Mouse (Mus musculus) left cerebral cortex, postnatal 4 days (tissue): Measurements from ENCODE around the gene Ccdc14. TPM values are rescaled to one million over a fixed set of nuclear protein-coding genes. Genes with fewer than 3 reads are reported as not detected.
"Not testable (repeated sequence)": the region's sequence is repeated elsewhere in the genome, so short reads cannot be mapped to it uniquely, and the experiment has no call there.

Experiments used
- DNase-seq: peaks from one replicate; pipeline ENCODE4 v3.0.0-alpha.2; 2022
- intact Hi-C: fragments of 180-260 bp; cut with DNase I; formaldehyde crosslinking; loops from one replicate; pipeline ENCODE4 v1.15.1; 2025
- total RNA-seq, 2 experiments: library from RNA; stranded (reverse); gene quantifications; 2 replicates each; pipeline ENCODE4 v1.2.3; 2021

Ccdc14 gene
- total RNA-seq, 2 experiments from 2014 or later = 4.8 to 5.1 TPM

DNA sequence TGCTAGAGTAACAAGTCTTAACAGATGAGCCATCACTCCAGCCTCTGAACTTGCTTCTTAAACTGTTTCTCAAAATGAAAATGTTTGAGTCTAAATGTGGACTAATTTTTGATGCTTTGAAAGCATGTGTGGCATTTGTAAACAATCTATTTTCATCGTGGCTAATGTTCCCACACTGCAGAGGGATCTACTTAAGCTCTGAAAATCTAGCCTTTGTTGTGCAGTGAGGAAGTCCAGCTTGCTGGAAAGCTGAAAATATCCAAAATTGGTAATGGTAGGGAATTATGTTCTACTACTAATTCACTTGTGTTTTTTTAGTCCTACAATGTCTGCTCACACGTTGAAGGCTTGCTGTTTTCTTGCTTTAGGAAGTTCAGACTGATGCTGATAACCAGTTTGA is 15.6 kb downstream of the Ccdc14 start:
- no peak for DNase-seq
- intact Hi-C loops = no loop called here

DNA sequence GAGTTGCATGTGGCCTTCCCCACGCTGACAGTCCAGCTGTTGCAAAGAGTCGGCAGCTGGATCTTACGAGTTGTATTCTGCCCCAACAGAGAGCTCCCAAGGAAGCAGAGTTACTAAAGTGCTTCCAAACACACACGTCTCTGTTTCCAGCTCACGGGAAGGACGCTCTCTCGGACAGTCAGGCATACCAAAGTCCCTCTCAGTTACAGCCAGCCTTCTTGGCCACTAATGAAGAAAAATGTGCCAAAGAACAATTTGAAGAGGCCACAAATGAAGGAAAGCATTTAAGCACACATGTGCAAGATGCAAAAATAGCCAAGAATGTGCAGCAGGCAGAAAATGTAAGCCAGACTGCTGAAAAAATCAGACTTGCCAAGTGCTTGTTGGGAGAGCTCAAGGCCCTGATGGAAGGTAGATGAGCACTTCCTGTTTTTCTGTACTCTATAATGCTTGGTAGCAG is 16.1 kb downstream of the Ccdc14 start:
- DNase-seq = no peak
- intact Hi-C loops = no loop called here

DNA sequence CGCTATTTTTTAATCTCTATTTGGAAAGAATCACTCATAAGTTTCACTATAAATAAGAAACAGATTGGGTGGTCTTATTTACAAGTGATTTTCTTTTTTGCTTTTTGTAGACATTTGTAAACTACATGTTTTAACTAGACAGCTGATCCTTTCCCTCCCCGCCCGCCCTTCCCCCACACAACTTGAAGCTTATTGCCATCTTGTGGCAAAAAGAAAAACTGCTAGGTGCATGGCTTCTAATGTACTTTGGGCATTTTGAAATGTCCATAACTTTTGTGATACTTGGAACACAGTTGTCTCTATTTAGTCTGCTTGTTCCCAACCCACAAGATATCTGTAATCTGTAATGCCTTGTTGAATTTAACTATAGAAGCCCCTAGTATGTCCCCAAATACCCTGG is 21.1 kb downstream of the Ccdc14 start:
- intact Hi-C loops = no loop called here
- DNase-seq = no peak

DNA sequence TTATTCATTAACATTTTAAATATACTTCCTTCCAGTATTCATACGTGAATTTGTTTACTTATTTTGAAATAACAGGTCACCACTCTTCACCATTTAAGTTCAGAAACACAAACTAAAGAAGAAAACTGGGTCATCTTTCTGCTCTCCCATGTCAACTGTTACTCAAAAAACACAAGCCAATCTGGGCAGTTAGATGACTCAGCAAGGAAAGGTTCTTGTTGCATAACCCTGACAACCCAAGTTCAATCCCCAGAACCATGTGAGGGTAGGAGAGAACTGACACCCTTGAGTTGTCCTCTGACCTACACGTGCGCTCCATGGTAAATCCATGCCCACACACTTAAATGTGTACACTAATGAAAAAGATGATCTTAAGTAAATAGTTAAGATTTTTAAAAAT is 34.7 kb downstream of the Ccdc14 start:
- no peak for DNase-seq
- intact Hi-C loops = no loop called here

DNA sequence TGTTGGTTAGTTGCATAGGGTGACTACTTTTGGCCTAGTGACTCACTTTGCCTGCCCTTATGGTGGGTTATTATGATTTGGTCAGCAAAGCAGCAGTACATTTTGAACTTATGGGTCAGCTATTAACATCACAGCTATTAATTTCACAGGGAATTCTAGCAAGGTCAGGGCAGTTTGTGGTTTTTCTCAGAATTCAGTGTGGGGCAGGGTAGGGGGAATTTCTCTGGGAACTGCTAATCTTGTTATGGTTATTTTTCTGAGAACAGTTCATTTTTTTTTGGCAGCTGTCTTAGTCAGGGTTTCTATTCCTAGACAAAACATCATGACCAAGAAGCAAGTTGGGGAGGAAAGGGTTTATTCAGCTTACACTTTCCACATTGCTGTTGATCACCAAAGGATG is 38.2 kb downstream of the Ccdc14 start:
- intact Hi-C loops, DNase-seq: not testable (repeated sequence)

DNA sequence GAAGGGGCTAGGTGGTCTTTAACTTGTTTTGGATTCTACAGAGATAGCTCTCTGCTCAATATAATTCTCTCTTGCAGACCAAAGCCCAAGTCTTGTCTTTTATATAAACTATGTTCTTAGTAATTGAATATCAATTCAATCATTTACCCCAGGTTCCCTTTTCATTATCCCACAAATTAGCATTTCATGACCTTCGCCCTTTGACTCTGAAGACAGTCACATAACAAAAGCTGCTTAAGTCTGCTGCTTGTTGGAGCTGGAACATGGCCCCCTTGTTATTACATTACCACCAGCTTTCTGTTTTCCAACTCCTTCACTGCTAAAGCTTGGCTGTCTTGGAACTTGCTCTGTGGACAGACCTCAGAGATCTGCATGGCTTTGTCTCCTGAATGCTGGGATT is 39.0 kb downstream of the Ccdc14 start:
- DNase-seq = no peak
- intact Hi-C loops = no loop called here

DNA sequence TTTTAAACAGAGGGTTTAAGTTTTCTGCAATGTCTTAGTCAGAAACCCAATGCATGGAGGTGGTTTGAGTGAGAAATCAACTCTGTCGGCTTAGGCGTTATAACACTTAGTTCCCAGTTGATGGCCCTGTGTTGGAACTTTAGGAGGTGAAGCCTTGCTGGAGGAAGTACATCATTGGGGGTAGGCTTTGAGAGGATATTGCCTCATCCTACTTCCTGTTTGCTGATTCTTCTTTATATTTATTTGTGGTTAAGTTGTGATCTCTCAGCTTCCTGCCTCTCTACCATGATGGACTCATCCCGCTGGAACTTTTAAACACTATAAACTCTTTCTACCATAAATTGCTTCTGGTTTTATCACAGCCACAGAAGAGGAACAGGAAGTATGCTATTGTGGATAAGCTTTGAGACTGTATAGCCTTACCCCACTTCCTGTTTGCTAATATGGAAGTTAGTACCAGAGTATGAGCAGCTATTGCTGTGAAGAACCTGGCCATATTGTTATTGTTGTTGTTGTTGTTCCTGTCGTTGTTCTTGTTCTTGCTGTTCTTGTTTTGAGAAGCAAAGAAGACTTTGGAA is 48.3 kb downstream of the Ccdc14 start:
- no peak for DNase-seq
- intact Hi-C loops = no loop called here

DNA sequence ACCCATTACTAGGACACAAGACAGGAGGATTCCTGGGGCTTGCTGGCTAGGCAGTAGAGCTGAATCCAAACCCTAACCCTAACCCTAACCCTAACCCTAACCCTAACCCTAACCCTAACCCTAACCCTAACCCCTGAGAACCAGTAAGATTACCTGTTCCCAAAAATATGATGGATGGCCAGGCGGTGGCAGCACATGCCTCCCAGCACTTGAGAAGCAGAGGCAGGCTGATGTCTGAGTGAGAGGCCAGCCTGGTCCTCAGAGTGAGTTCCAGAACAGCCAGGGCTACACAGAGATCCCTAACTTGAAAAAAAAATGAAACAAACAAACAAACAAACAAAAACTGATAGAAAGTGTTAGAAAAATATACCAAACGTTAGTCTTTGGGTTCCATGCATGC is 52.5 kb downstream of the Ccdc14 start:
- intact Hi-C loops = no loop called here

DNA sequence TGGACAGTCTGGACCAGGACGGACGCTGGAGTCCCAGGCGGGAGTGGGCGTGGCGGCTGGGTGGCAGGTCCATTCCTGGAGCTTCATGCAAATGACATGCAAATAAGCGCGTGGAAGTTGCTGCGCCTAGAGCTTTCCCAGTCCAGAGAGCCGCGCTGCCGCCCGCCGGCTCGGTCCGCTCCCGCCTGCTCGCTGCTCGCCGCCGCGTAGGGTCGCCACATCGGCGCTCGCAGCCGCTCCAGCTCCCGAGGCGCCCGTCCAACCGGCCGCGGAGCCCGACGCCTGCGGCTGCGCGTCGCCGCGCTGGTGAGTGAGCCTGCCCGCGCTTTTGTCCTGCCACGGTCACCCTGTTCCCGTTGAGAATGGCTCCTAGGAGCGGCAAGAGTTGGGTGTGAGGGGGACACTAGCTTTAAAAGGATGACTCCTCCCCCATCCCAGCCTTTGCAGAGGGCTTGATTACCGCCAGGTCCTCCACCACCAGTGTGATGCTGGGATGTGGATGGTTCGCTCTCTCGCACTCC is 54.7 kb downstream of the Ccdc14 start, which contains the start of gene Mylk:
Gene Mylk, plus strand, starts transcription at position 146 of the 521 bp plus-strand sequence.
- intact Hi-C loops = no loop called here
- DNase-seq = peak; percentile 80

More for the DNA sequence above, 52.5 kb downstream of the Ccdc14 start:
- DNase-seq = no peak

DNA sequence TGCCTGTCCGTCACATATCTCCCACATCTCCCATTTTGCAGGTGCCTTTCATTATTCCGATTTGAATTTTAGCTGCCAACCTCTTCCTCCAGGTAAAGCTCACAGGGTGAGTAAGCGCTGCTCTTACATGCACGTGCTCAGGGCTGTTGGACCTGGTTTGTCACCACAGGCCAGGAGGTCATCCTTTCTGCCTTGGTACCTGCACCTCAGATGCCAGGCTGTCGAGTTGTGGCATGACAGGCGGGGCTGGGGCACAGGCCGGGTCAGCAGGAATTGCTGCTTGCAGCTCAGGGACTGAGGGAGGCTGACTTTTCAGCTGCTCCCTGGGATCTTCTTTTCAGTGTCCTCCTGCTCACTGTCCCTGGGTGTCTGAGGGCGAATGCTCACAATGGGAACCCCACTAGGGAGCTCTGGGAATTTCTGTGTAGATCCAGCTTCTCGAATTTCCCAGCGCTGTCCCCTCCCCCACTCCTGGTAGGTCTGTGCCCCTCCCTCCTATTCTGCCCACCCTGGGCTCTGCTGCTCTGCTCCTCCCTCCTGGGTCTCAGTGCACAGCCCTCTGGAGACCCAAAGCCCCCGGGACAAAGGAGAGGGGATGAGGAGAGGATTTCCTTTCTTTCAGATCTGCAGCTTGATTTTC is 57.8 kb downstream of the Ccdc14 start:
- intact Hi-C loops = no loop called here
- no peak for DNase-seq

DNA sequence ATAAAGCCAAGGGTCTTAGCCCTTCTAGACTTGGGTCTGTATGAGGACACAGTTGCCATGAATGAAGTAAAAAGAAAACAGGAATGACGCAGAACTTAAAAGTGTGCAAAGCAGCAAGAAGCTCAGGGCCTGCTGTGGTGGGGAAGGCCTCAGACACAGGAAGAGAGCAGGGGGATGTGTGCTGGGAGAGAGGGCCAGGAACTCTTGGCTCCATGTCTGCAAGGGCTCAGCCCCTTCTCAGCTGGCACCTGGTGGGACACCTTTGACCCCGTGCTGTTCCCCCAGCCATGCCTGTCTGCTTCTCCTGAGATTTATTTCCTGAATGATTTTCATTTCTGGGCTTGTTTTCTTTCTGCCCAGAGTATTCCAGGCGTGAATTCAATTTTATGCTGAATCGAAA is 59.1 kb downstream of the Ccdc14 start:
- DNase-seq = no peak
- intact Hi-C loops = no loop called here

DNA sequence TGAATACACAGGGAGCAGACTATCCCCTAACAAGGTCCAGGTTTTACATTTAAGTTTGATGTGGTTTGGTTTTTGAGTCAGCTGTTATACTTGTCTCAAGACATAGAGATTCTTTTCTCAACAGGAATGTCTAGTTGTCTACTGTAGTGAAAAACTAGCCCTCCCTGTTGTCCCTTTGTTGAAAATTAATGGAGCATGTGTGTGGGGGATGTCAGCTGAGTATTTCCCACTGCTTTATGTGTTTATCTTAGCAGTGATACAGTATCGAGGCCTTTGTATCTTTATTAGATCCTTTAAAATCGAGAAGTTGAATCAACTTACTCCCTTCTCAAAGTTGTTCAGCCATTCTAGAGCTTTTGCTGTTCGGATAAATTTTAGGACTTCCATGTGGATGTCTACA is 61.6 kb downstream of the Ccdc14 start:
- DNase-seq = no peak
- intact Hi-C loops = no loop called here

DNA sequence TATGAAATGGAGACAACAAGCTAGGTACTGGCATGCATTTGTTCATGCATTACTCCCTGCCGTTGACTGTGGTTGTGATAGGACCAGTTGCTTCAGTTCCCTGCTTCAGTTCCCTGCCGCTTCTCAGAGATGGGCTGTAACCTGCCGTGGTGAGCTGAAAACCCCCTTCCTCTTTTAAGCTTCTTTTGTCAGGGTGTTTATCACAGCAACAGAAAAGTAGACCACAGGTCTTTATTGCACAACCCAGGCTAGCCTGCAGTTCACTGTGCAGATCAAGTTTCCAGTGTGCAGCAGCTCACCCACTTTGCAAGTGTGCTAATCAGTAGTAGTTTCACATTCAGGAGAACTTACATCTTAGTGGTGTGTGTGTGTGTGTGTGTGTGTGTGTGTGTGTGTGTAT is 62.6 kb downstream of the Ccdc14 start:
- intact Hi-C loops = no loop called here

DNA sequence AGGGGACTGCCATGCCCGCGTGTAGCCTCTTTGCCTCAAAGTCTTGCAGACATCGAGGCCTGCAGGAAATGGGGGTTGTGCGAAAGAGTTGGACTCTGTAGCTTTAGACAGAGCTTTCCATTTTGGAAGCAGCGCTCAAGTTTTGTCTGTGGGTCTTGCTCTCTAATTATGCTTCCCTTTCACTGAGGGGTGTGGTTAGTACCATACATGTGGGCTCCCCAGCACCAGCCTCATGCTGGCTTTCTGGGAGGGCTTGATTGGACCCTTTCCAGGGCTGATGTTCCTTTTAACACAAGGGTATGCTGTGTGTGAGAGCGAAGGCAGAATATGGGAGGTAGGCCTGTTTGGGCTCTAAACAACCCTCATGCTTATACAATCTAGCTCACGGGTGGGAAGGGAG is 66.6 kb downstream of the Ccdc14 start:
- no peak for DNase-seq
- intact Hi-C loops = no loop called here

More for the DNA sequence above, 62.6 kb downstream of the Ccdc14 start:
- DNase-seq = no peak

DNA sequence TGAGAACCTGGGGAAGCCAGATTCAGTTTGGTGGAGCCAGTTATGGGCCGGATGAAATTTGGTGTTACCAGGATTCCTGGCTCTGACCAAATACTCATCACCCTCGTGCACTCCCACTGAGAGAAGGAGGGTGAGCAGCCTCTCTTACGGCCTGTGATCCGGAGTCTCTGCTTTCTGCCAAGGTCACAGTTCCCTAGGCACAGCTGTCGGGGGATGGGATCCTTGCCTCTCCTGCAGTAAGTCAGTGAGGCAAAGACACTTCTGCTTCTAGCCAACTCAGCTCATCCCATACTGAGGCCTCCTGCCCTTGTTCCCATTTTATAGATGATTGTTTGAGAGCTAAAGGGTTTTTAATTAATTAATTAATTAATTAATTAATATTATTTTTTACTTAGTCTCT is 67.8 kb downstream of the Ccdc14 start:
- DNase-seq = no peak
- intact Hi-C loops = no loop called here

DNA sequence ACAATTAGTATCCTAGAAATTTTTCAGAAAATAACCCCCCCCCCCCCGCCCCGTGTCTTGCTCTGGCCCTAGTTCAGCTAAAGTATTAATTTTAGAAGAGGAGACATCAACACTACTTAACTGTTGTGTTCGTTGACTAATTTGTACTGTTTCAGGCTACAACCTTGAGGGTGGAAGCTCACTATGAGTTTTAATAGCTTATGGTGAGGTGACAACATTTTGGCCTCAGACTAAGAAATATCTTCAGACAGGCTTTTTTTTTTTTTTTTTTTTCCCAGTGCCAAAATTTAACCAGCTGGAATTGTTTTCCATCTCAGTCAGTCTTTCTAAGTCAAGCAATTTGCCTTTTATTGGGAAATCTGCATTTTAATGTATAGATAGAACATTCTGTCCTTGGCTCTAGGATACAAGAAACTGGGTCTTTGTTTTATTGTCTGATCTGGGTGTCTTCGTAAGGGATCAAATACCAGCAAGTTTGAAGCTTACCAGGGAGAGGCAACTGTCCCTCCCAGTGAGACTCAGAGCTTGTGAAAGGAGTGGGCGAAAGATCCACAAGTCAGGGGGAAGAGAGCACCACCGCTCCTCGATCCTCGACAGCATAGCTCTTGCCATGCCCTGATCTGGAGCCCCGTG is 73.7 kb downstream of the Ccdc14 start:
- intact Hi-C loops = no loop called here
- no peak for DNase-seq

DNA sequence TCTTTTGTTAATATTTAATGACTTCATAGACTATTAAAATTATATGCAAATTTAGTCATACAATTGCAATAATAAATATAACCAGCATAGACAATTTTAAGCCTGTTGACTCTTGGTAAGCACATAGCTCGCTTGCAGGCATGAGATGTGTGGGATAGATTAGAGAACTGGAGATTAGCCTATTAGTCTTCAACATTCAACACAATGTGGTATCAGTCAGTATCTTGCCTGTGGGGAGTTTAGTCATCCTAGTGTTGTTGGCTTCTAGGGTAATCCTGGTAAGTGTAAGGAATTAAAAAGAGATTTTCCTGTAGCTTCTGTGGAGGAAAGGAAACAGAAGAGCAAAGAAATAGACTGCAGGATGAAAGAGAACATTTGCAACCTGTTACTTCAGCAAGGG is 75.2 kb downstream of the Ccdc14 start:
- no peak for DNase-seq
- intact Hi-C loops = no loop called here

DNA sequence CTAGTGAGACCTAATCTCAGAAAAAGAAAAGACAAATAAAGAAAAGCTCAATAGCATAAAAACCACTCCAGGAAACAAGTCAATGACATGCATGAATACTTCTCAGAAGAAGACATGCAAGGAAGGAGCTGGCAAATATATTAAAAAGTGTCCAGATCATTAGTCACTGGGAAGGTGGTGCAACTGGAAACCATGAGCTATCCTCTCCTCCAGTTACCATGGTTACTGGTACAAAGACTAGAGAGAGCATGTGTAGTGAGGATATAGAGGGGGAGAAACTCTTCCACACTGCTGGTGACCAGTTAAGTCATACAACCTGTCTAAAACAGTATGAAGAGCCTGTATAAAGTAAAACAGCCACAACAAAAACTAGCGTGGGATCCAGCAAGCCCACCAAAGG is 75.8 kb downstream of the Ccdc14 start:
- DNase-seq = no peak
- intact Hi-C loops = no loop called here

DNA sequence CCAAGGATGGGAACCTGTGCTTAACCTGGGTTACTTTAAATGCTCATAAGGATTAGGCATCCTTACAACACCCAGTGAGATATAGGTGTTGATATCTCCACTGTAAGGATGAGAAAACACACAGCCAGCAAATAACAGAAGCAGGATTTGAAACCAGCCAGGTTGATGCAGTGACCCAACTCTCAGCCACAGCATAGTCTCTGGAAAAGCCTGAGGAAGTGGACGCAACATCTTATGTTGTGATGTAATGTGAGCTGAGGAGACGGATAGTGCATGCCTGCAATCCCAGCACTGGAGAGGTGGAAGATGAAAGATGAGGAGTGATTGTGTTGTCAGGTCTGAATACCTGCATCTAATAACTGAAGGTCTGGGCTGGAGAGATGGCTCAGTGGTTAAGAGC is 77.0 kb downstream of the Ccdc14 start:
- DNase-seq = no peak
- intact Hi-C loops = no loop called here

DNA sequence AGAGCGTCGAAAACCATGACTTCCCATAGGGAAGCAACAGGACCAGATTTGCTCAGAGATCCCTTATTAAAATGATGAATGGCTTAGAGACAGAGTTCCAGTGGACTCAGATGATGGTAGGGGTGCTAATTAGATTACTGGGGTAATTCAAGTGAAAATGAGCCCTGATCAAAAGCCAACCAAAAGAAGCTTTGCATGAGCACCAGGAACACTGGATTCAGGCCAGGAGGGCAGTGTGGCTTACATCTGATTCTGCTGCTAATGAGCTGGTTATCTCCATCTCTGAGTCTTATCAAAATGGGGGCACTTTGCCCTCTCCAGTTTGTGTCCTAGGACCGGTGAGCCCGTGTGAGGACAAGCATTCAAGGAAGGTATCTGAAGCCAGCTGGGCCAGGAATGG is 78.0 kb downstream of the Ccdc14 start:
- peak; percentile 52 for DNase-seq
- intact Hi-C loops = no loop called here

DNA sequence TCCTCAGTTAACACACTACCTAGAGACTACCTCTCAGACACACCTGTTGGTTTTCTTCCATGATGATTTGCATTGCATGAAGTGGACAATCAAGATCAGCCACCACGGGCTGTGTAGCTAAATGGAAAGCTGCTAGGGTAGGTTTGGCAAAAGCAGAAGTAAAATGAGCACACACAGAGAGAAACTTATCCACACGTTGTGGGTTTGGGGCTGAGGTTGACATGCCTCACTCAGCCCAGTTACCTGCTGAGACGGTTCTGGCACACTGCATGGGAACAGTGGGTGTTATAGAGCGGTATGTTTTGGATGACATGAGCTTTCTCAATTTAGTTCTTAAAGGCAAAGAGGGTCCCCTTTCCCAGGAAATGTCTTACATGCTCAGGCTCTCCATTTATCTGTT is 79.7 kb downstream of the Ccdc14 start:
- intact Hi-C loops = no loop called here
- DNase-seq = no peak

DNA sequence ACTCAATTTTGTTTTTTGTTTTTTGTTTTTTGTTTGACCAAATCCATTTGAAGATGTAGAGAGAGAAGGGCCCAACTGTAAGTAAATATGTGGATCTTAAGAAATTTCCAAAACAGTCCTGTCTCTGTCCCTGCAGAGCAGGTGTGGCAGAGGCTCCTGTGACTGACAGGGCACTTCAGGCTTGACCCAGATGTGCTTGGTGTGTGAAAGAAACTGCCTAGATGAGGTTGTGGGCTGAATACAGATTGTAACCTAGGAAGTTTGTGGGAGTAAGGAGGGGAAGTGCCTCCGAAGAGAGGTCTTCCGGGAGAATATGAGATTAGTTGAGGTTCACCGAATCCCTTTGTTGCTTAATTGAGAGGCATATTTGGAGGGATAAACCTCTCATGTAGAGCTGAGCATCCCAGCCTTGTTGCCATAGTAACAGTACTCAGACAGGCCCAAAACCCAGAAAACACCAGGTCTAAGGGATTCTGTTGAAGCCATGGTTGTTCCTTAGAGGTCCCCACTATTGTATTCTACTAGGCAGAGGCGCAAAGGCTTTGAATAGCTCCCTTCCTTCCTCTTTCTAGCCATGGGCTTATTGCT is 82.1 kb downstream of the Ccdc14 start:
- DNase-seq = no peak

More for the DNA sequence above, 82.1 kb downstream of the Ccdc14 start:
- intact Hi-C loops = no loop called here
